Mouse (Mus musculus): ENCODE data around the gene Praf2. TPM values are rescaled to one million over a fixed set of nuclear protein-coding genes. Genes with fewer than 3 reads are reported as not detected.
"Not testable (repeated sequence)": the region's sequence is repeated elsewhere in the genome, so short reads cannot be mapped to it uniquely, and the experiment has no call there.

Praf2 gene
- polyA plus RNA-seq, 1 experiment: 20.9 TPM

DNA sequence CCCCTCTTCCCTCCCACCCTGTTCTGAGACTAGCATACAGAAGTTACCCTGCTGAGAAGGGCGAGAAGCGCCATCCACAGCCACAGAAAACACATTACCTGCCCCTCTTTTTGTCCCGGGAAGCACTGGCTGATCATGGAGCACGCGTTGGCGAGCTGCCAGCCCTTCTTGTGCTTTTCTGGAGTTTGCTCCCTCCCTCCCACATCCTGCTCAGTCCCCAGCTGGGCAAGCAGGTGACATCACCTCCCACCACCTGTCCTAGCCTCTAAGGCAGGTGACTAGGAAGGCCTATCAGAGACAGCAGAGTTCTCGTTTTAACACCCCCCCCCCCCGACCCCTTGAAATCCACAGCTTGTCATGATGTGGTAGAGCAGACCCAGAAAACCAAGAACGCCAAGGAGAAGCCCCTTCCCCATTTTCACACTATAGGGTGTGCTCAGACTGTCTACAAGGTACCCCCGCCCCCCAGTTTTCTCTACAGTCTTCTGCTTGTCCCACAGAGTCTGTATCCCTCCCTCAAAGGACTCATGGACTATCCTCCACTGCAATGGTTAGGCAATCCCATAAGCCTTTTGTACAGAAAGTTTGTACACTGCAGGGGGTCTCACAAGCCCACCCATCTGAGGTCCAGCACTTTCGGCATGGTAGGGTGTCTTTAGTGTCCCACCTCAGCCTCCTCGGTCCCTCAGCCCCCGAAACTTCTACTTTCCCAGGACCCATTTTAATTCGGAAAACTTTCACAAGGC lies 11.3 kb downstream of the Praf2 start:
- DNase-seq (ENCODE audit: low read depth): no peak

GRCm38 (mm10) chrX:7740082-7740819 lies 12.0 kb downstream of the Praf2 start:
- DNase-seq (ENCODE audit: low read depth): no peak

GRCm38 (mm10) chrX:7741103-7741502 lies 12.9 kb downstream of the Praf2 start:
- DNase-seq (ENCODE audit: low read depth): no peak

GRCm38 (mm10) chrX:7743470-7743869 lies 15.2 kb downstream of the Praf2 start:
- no peak for DNase-seq (ENCODE audit: low read depth)

DNA sequence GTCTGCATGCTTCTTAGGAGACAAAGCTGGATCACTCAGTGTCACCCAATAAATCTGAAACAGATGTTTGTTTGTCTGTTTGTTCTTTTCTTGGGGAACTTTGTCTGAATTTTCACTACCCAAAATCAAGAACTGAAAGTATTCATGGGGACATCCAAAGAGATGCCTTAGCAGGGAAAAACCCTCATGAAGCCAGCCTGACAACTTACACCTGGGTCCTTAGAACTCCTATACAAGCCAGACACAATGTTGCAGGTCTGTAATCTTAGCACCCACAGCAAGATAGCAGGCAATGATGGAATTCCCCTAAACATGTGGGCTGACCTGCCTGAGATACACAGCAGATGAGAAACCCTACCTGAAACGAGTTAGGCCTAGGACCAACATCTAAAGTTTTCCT lies 16.7 kb downstream of the Praf2 start:
- no peak for DNase-seq (ENCODE audit: low read depth)

- DNase-seq (ENCODE audit: low read depth): no peak
Measured at GRCm38 (mm10) chrX:7745429-7745828, 17.2 kb downstream of the Praf2 start.

DNA sequence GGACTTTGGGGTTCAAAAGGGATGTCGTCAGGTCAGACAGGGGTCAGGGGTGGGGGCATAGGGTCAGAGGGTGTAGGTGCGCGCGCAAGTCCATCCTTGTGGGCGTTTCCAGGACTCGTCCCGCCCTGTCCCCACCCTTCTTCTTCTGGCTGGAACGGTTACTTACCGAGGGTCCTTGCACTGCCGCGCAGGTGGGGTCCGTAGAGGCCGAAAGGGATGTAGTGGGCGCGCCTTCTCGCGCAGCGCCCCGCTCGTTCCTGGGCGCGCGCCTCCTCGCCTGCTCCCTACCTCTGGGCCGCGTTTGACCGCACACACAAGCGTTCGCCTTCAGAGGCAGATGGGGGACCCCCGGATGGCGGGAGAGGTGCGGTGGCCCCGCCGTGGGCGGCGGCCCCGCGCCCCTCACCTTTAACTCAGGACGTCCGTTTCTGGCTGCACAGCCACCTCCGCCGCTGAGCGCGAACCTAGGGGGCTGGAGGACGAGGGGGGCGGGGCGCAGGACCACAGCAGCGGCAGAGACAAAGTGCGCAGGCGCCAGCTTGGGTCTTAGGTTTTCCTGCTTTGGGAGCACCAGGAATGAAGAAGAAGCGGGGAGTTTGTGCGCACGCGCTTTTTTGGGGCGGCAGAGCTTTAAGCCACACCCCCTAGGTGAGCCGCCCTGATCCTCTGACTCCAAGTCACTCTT lies 22.3 kb downstream of the Praf2 start, which contains the start of gene Ccdc120:
Gene Ccdc120 (minus strand): TSS at position 474 of the 685 bp plus-strand sequence.
- no peak for DNase-seq (ENCODE audit: low read depth)

DNA sequence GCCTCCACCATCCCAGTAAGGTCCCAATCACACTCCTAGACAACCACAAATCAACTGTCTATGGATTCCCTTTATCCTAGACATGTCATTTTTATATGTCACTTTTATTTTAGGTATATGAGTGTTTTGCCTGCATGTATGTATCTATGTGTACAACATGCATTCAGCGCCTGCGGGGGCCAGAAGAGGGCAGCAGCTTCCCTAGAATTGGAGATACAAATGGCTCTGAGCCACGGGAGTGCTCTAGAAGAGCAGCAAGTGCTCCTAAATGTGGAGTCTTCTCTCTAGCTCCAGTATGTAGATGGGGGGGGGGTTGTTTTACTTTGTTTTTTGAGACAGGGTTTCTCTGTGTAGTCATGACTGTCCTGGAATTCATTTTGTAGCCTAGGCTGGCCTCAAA lies 25.4 kb downstream of the Praf2 start:
- DNase-seq (ENCODE audit: low read depth): not testable (repeated sequence)

- no peak for DNase-seq (ENCODE audit: low read depth)
Measured at GRCm38 (mm10) chrX:7762137-7762920, 34.1 kb downstream of the Praf2 start, which contains the start of gene Tfe3. Gene Tfe3 (plus strand): TSS chrX:7762560.

DNA sequence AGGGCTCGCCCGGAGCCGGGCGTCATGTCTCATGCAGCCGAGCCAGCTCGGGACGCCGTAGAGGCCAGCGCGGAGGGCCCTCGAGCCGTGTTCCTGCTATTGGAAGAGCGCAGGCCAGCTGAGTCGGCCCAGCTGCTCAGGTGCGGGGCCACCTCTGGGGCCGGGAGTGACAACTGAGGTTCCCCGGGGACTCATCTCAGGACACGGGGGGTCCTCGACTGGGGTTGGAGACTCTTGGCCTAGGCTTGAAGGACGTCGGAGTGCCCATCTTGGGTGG lies 34.6 kb downstream of the Praf2 start:
- DNase-seq (ENCODE audit: low read depth): no peak

- no peak for DNase-seq (ENCODE audit: low read depth)
Measured at GRCm38 (mm10) chrX:7763631-7764393, 35.6 kb downstream of the Praf2 start.

- no peak for DNase-seq (ENCODE audit: low read depth)
Measured at GRCm38 (mm10) chrX:7764657-7765280, 36.5 kb downstream of the Praf2 start.

- DNase-seq (ENCODE audit: low read depth): no peak
Measured at GRCm38 (mm10) chrX:7765281-7765670, 37.0 kb downstream of the Praf2 start.

DNA sequence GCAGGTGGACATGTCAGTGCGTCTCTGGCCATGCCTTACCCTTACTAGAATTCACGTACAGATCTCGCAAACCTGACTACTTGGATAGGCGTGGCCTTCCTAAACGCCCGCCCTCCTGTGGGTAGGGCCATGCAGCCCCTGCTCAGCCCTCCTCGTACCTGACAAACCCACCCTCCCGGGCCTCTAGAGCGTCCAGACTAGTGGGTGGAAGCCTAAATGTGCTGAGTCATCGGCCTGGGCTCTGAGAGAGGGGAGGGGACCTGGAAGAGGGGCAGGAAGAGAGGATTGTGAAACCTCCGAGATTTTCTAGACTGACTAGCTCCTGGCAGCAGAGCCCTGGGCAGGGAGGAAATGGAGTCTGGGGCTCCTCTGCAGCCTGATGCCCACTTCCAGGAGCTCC lies 37.5 kb downstream of the Praf2 start:
- no peak for DNase-seq (ENCODE audit: low read depth)

GRCm38 (mm10) chrX:7769302-7770017 lies 41.2 kb downstream of the Praf2 start:
- no peak for DNase-seq (ENCODE audit: low read depth)

GRCm38 (mm10) chrX:7772766-7773165 lies 44.5 kb downstream of the Praf2 start:
- DNase-seq (ENCODE audit: low read depth): no peak

GRCm38 (mm10) chrX:7775501-7776205 lies 47.4 kb downstream of the Praf2 start:
- no peak for DNase-seq (ENCODE audit: low read depth)

DNA sequence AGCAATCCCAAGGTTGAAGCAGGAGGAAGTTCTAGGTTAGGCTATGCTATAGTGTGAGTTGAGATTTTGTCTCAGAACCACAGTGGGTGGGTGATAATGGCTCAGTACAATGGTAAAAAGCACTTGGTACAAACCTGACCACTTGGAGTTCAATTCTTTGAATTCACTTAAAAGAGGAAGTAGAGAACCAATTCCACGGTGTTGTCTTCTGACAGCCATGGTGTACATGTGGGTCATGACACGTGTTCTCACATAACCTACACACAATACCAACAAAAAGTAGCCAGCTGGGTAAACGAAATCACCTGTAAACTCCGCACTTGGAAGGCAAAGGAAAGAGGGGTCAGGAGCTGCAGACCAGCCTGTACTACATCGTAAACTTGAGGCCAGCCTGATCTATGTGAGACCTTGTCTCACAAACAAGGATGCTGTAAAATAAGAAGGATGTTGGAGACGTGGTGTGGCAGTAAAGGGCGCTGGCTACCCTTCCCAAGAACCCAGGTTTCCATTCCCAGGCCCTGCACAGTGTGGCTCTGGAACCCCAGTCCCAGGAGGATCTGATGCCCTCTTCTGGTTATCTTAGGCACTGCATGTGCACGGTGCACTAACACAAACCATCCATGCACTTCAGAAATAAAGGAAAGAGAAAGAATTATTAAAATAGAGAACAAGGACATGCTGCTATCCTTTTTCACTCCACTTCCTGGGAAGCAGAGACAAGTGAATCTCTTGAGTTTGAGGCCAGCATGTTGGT lies 48.3 kb downstream of the Praf2 start:
- no peak for DNase-seq (ENCODE audit: low read depth)
